Mouse (Mus musculus) ES-Bruce4 (cell line): ENCODE measurements around the gene Ptprt.

Experiments used
- CTCF ChIP-seq: IDR thresholded peaks from one replicate; pipeline ENCODE4 v1.8.1; 2011; ENCODE audit warnings: low read depth, low read length
- POLR2A ChIP-seq: IDR thresholded peaks from one replicate; pipeline ENCODE4 v1.8.1; 2011; ENCODE audit warnings: low read length; ENCODE audit not compliant: insufficient read depth

GRCm38 (mm10) chr2:162001016-162001415 lies 659.9 kb downstream of the Ptprt start:
- TF ChIP-seq CTCF = no peak
- TF ChIP-seq POLR2A = no peak
